In the genomic region with DNA sequence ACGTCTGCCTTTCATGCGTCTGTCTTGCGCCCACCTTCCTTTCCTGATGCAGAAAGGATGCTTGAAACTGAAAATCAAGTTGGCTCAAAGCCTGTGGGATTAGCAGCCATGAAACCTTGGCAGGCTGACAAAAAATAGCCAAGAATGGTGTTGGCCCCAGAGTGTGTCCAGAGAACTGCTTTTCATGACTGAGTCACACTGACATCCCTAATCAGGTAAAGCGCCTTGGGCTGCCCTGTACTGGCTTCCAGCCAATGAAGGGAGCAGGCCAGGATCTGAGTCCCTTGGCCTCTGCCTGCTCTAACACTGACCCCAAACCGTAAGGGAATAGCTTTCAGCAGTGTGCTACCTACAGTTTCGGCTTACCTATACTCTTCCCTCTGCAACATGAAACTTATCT, we compare ENCODE assay signal across 10 mouse cellular contexts.
DNase-seq lines count a peak whose midpoint lies in the region; ATAC-seq and TF ChIP-seq lines count a peak whose summit lies in the region.
"Had no signal": no experiment of that assay in that cellular context is flagged by ENCODE, and none has a peak within 500 bp of the region (broad histone marks: within the 10 kb centered on the region; RNA-seq: fewer than 3 reads in every experiment).

No protein-coding gene starts in this region.

- H3K4me3 ChIP-seq in kidney, adult 2 months (ENCODE audit: insufficient read depth, low read depth, low read length) = no peak overlapping the region
- H3K4me3 ChIP-seq in hindbrain, embryonic 16.5 days (ENCODE audit: low read length) = no peak overlapping the region
- H3K4me3 ChIP-seq: embryonic facial prominence, embryonic 15.5 days; liver, embryonic 15.5 days had no signal

- no peaks in the 10 kb centered on the region for H3K27me3 ChIP-seq in kidney, adult 2 months (replicated peaks; ENCODE audit: control insufficient read depth, insufficient read depth, low read length)
- H3K27me3 ChIP-seq in hindbrain, embryonic 16.5 days (replicated peaks; ENCODE audit: control insufficient read depth, insufficient read depth, low read length) = no peaks in the 10 kb centered on the region
- H3K27me3 ChIP-seq: embryonic facial prominence, embryonic 15.5 days; liver, embryonic 15.5 days had no signal

- H3K9me3 ChIP-seq in hindbrain, embryonic 16.5 days (ENCODE audit: control insufficient read depth, low read length) = no peaks in the 10 kb centered on the region
- H3K9me3 ChIP-seq: embryonic facial prominence, embryonic 15.5 days; liver, embryonic 15.5 days had no signal

- H3K27ac ChIP-seq in kidney, adult 2 months (ENCODE audit: insufficient read depth, low read depth, low read length) = no peak overlapping the region
- H3K27ac ChIP-seq in hindbrain, embryonic 16.5 days (ENCODE audit: low read depth, low read length) = no peak overlapping the region
- H3K27ac ChIP-seq: embryonic facial prominence, embryonic 15.5 days; liver, embryonic 15.5 days had no signal

- H3K36me3 ChIP-seq in kidney, adult 2 months (ENCODE audit: control insufficient read depth, insufficient read depth, low read length) = no peaks in the 10 kb centered on the region
- H3K36me3 ChIP-seq in hindbrain, embryonic 16.5 days (ENCODE audit: control insufficient read depth, insufficient read depth, low read length) = no peaks in the 10 kb centered on the region
- H3K36me3 ChIP-seq: embryonic facial prominence, embryonic 15.5 days; liver, embryonic 15.5 days had no signal

- TF ChIP-seq CTCF in kidney, adult 2 months (conservative IDR thresholded peaks at IDR 0.05; ENCODE audit: insufficient read depth, insufficient read length, low read depth, low read length) = no peak

- peak; percentile 3 for DNase-seq in kidney, adult 2 months
- DNase-seq in kidney, adult 11 months = no peak
- DNase-seq in adrenal gland, postnatal 36 days = peak; percentile 5 to 9
- DNase-seq in fibroblast of lung, adult 2 months (ENCODE audit: low read depth) = peak; percentile 5
- no peak for DNase-seq in left cerebral cortex, adult 18-20 months (ENCODE audit: low spot score in 2 of 2)
- no peak for DNase-seq in spleen, adult 18-20 months

- no peak overlapping the region for H3K9ac ChIP-seq in hindbrain, embryonic 16.5 days (ENCODE audit: low read depth, low read length)
- H3K9ac ChIP-seq: embryonic facial prominence, embryonic 15.5 days; liver, embryonic 15.5 days had no signal

- H3K4me2 ChIP-seq in hindbrain, embryonic 16.5 days (ENCODE audit: low read length) = no peak overlapping the region
- H3K4me2 ChIP-seq: embryonic facial prominence, embryonic 15.5 days; liver, embryonic 15.5 days had no signal

- WGBS in kidney, adult 2 months = 56% methylated on average over 6 of the region's 6 CpGs
- 46% methylated on average over 6 of the region's 6 CpGs for WGBS in hindbrain, embryonic 16.5 days

- peak; percentile 44; the same call in 1 of the 2 replicates for ATAC-seq in hindbrain, embryonic 16.5 days
- no peak for ATAC-seq in inflammation-experienced regulatory T-cells, adult 6 months

- no peaks in the 10 kb centered on the region for H3K4me1 ChIP-seq in kidney, adult 2 months (ENCODE audit: control insufficient read depth, insufficient read depth, low read length)
- H3K4me1 ChIP-seq in hindbrain, embryonic 16.5 days (ENCODE audit: control insufficient read depth, insufficient read depth, low read depth, low read length) = peaks cover 12% of the 10 kb centered on the region
- H3K4me1 ChIP-seq: embryonic facial prominence, embryonic 15.5 days; liver, embryonic 15.5 days had no signal

- no peak for TF ChIP-seq POLR2A in kidney, adult 2 months (IDR thresholded peaks at IDR 0.05; ENCODE audit: low read depth, low read length)

Comparison
In these comparisons a context has a peak if more than half of its experiments do, and no peak if none do; other contexts are left out.
1. DNase-seq: peak in kidney, adult 2 months (single experiment), adrenal gland, postnatal 36 days (2 of 2) and fibroblast of lung, adult 2 months (single experiment); none in kidney, adult 11 months (single experiment), left cerebral cortex, adult 18-20 months (0 of 2) and spleen, adult 18-20 months (0 of 2).